Mouse (Mus musculus) G1E (cell line): ENCODE measurements around the gene Efhc1.

Experiments used
- CTCF ChIP-seq: IDR thresholded peaks from 2 replicates; pipeline ENCODE4 v1.5.1; 2012; ENCODE audit warnings: low read depth, low read length, inconsistent platforms, mixed read lengths
- GATA1 ChIP-seq: IDR thresholded peaks from 2 replicates; pipeline ENCODE4 v1.6.1; 2012; ENCODE audit warnings: borderline replicate concordance, low read length, inconsistent platforms, mixed read lengths
- GATA2 ChIP-seq: IDR thresholded peaks from 2 replicates; pipeline ENCODE4 v1.6.1; 2012; ENCODE audit warnings: low read depth, low read length, inconsistent platforms, borderline replicate concordance
- POLR2AphosphoS5 ChIP-seq: IDR thresholded peaks from 2 replicates; pipeline ENCODE4 v1.6.1; 2012; ENCODE audit warnings: low read depth, low read length, inconsistent platforms; ENCODE audit not compliant: insufficient replicate concordance
- TAL1 ChIP-seq: conservative IDR thresholded peaks from 2 replicates; pipeline ENCODE4 v1.6.1; 2012; ENCODE audit warnings: low read depth, low read length, inconsistent platforms, mixed read lengths

- TF ChIP-seq GATA2 (no peak), TAL1 (no peak), CTCF (no peak), POLR2AphosphoS5 (no peak), GATA1 (no peak)
Observed at GRCm38 (mm10) chr1:20914769-20915168, 36.7 kb upstream of the Efhc1 start.
